Mouse (Mus musculus) stomach, embryonic 16.5 days (tissue): ENCODE results near the gene Tuba1b. TPM values are rescaled to one million over a fixed set of nuclear protein-coding genes. Genes with fewer than 3 reads are reported as not detected.

Experiments
- ATAC-seq: fragments of 200-750 bp; cut with Nextera tagmentation; 2 replicates; pipeline ENCODE4 v1.8.0; 2017; ENCODE audit warnings: moderate number of reproducible peaks, moderate TSS enrichment; ENCODE audit not compliant: insufficient read depth, low FRiP score
- H3K27ac ChIP-seq: fragments of 300-500 bp; sonication (generic); 2 replicates; pipeline ENCODE4 v1.5.1; 2014; ENCODE audit warnings: low read length
- H3K27me3 ChIP-seq: fragments of 300-500 bp; sonication (generic); 2 replicates; pipeline ENCODE4 v1.6.1; 2014; ENCODE audit warnings: low read length, control low read depth, mixed read lengths; ENCODE audit not compliant: control insufficient read depth, insufficient read depth
- H3K36me3 ChIP-seq: fragments of 300-500 bp; sonication (generic); 2 replicates; pipeline ENCODE4 v1.6.1; 2014; ENCODE audit warnings: low read length; ENCODE audit not compliant: control insufficient read depth, insufficient read depth
- H3K4me1 ChIP-seq: fragments of 300-500 bp; sonication (generic); 2 replicates; pipeline ENCODE4 v1.6.1; 2014; ENCODE audit warnings: low read length, control low read depth, mixed read lengths; ENCODE audit not compliant: control insufficient read depth, insufficient read depth
- H3K4me2 ChIP-seq: fragments of 300-500 bp; sonication (generic); 2 replicates; pipeline ENCODE4 v1.6.1; 2014; ENCODE audit warnings: low read depth, low read length, mixed read lengths
- H3K4me3 ChIP-seq: fragments of 300-500 bp; sonication (generic); replicated peaks from 2 replicates; pipeline ENCODE4 v1.5.1; 2014; ENCODE audit warnings: mild to moderate bottlenecking, low read length
- H3K9ac ChIP-seq: fragments of 300-500 bp; sonication (generic); 2 replicates; pipeline ENCODE4 v1.6.1; 2014; ENCODE audit warnings: low read length
- H3K9me3 ChIP-seq: fragments of 300-500 bp; sonication (generic); replicated peaks from 2 replicates; pipeline ENCODE4 v1.6.1; 2016; ENCODE audit warnings: low read length, control low read depth; ENCODE audit not compliant: control insufficient read depth
- WGBS: fragments of 180-500 bp; shearing (Covaris S2); extraction: QIAGEN DNeasy Blood & Tissue Kit; methylation state at CpG from one replicate; pipeline ENCODE4 v1.1.7; 2014; 5-methylcytosine and 5-hydroxymethylcytosine counted together
- polyA plus RNA-seq: library from polyadenylated mRNA; unstranded; fragments of >200 nt; fragmentation: Nextera tagmentation; extraction: Ambion mirVana; gene quantifications from 2 replicates; pipeline ENCODE4 v1.2.1, GENCODE M21; 2015

Gene Tuba1b
- polyA plus RNA-seq, 1 experiment from 2014 or later = 1,202 TPM

DNA sequence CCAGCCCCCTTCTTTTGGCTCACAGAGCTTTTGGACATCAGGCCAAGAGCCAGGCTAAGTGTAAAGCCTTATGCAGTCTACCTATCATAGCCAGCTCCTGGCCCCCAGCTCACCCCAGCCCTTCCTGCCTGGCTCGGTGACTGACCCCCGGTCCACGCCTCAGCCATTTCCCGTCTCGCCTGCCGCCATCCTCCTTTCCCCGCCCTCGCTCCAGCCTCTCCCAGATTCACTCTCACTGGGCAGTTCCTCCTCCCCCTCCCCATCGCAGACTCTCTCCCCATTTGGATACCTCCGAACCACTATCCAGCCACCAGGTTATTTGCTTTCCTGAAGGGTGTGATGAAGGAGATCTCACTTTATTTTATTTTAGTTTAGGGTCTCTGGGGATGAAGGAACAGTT is 36.9 kb downstream of the Tuba1b start:
- 4% methylated on average over 10 of the region's 10 CpGs for WGBS
- H3K4me1 ChIP-seq = peaks cover 19% of the 10 kb centered on the region

DNA sequence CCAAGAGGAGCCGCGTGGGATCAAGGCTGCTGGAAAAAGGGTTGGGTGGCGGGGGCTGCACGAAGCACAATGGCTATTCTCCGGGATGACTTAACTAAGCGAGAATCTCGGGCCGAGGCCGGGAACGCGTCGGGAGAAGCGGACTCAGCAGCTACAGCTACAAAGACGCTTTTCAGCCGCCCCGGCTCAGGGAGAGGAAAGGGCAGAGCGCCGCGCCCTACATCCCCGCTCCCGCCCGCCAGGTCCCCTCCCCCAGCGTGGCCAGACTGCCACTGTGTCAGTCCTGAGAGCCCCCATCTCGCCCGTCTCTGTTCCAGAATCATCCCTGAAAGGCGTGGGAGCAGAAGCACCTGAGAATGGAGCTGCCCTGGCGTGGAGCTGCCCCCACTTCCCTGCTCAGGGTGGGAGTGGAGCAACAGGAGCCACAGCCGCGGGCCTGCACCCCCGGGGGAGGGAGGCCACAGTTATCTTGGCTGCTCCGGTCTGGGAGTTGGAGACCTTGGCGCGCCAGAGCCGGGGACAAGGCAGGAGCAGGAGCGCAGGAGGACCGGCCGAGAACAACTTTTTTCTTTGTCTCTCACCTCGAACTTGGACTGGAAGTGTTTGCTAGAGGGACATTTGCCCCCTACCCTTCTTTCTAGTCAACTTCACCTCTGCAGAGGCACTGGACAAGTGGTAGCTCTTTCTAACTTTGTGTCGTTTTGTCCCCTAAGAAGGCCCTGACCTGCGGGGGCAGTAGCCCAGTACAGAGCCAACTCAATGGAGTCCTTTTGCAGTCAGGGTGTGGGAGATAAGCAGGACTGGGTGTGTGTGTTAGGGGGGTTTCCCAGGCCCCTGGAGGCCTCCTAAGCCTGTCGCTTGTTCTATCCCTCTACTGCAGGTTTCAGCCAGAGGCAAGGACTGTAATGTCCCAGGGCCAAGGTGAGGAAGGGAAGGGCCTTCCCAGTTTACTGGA is 38.5 kb downstream of the Tuba1b start:
- H3K4me1 ChIP-seq = peaks cover 27% of the 10 kb centered on the region
- peak overlapping the region; percentile 42 for H3K9ac ChIP-seq
- peak overlapping the region; percentile 32 for H3K4me3 ChIP-seq
- peaks cover 69% of the 10 kb centered on the region for H3K27me3 ChIP-seq
- peak overlapping the region; percentile 63 for H3K4me2 ChIP-seq
- no peaks in the 10 kb centered on the region for H3K36me3 ChIP-seq
- WGBS = 4% methylated on average over 41 of the region's 41 CpGs
- no peak overlapping the region for H3K27ac ChIP-seq
- ATAC-seq = no peak
- H3K9me3 ChIP-seq = no peaks in the 10 kb centered on the region

More for the DNA sequence above, 36.9 kb downstream of the Tuba1b start:
- Histone ChIP-seq H3K27me3 (peaks cover 62% of the 10 kb centered on the region), H3K27ac (no peak overlapping the region), H3K4me2 (peak overlapping the region; percentile 45), H3K36me3 (no peaks in the 10 kb centered on the region), H3K4me3 (peak overlapping the region; percentile 26; the same call in 1 of the 2 replicates), H3K9ac (no peak overlapping the region), H3K9me3 (no peaks in the 10 kb centered on the region)
- ATAC-seq = no peak

DNA sequence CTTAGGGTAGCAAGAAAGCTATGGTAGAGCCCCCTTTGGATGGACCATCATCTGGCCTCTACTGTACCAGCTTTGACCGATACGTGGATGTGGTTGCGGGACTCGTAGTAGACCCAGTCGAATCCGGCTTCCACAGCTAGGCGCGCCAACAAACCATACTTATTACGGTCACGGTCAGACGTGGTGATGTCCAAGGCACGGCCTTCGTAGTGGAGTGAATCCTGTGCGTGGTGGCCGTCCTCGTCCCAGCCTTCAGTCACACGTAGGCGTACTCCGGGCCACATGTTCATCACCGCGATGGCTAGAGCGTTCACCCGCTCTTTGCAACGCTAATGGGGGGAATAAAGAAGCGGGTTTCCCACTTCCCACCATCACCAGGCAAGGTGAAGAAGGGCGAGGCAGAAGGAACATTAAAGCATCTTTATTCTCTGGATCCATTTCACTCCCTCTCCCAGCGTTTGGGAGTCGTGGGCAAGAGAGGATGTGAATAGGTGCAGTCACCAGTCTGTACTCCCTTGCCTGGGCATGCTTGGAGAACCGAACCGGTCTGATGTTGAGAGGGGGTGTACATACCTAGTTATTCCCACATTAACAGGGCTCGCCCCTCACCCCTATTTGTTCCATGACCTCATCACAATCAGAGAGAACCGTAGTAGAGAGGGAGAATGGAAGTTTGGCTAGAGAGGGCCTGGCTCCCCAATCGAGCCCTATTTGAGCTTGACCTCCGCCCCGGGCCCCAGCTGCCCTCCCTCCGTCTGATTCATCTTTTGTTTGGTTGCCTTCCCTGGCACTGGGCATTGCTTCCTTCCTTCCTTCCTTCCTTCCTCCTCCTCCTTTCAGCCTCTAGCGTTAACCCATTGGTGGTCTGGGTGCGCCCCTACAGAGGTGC is 39.4 kb downstream of the Tuba1b start:
- Histone ChIP-seq H3K4me1 (peaks cover 27% of the 10 kb centered on the region), H3K27ac (no peak overlapping the region), H3K9me3 (no peaks in the 10 kb centered on the region), H3K4me3 (peak overlapping the region; percentile 58), H3K9ac (peak overlapping the region; percentile 69; the same call in 1 of the 2 replicates), H3K4me2 (peak overlapping the region; percentile 94), H3K36me3 (no peaks in the 10 kb centered on the region), H3K27me3 (peaks cover 69% of the 10 kb centered on the region)
- no peak for ATAC-seq
- 10% methylated on average over 38 of the region's 38 CpGs for WGBS

DNA sequence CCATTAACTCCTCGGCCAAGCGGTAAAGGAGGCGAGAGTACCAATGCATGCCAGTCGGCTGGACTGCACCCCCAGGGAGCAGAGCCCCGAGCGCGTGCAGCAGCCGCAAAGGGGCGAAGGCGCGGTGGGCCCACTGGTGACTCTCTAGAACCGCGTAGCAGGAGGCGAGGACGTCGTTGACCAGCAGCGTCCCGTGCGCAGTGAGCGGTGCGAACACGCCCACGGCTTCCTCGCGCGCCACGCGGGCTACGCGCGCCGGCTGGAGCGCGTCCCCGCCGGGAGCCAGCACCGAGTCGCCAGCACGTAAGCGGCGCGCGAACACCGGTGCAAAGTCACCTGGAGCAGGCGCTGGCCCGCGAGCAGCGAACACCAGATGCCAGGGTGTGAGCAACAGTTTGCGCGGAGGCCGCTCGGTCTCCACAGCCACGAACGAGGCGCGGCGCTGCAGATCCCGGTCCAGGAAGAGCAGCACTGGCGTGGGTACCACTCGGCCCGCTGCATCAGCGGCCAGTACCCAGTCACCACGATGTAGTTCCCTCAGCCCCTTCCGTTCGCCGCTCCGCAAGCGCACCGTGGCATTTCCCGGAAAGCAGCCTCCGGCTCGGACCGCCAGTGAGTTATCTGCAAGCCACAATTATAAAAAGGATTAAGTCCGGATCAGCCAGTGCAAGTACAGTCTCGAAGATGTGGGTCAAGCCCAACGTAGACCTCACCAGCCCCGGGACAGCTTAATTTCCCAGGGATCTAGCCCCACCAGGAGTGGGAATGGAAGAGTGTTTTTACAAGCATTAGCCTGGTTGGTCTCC is 40.2 kb downstream of the Tuba1b start, which contains the start of gene Rhebl1:
TSS of gene Rhebl1 (minus strand) at position 601 of the 806 bp plus-strand sequence.
- Histone ChIP-seq H3K36me3 (no peaks in the 10 kb centered on the region), H3K27ac (no peak within 1 kb of the TSS), H3K27me3 (peaks cover 65% of the 10 kb centered on the region), H3K9me3 (no peaks in the 10 kb centered on the region), H3K4me2 (peak within 1 kb of the TSS; percentile 94), H3K4me3 (peak within 1 kb of the TSS; percentile 58), H3K9ac (peak within 1 kb of the TSS; percentile 69), H3K4me1 (peaks cover 27% of the 10 kb centered on the region)
- ATAC-seq = no peak
- WGBS = under 1% methylated on average over 68 of the region's 77 CpGs

DNA sequence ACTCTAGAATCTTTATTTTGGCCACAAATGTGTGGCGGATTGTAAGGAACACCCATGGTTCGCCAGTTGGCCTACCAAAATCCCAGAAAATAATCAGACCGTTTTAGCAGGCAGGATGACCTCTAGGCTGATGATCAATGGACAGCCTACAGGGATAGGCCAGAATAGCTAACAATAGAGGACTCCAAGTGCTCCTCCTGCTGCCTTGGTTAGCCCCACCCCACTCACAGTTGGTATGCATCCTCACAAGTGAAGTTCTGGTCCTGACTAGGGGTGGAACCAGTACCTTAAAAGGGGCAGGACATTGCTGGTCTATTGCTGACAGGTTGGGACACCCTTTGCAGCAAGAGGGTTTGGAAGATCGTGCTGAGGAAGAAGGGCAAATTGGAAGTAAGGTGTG is 41.3 kb downstream of the Tuba1b start:
- Histone ChIP-seq H3K27ac (no peak overlapping the region), H3K4me2 (no peak overlapping the region), H3K4me1 (peaks cover 22% of the 10 kb centered on the region), H3K36me3 (no peaks in the 10 kb centered on the region), H3K9ac (no peak overlapping the region), H3K9me3 (no peaks in the 10 kb centered on the region), H3K4me3 (no peak overlapping the region), H3K27me3 (peaks cover 55% of the 10 kb centered on the region)
- 65% methylated on average over 4 of the region's 4 CpGs for WGBS
- ATAC-seq = no peak

DNA sequence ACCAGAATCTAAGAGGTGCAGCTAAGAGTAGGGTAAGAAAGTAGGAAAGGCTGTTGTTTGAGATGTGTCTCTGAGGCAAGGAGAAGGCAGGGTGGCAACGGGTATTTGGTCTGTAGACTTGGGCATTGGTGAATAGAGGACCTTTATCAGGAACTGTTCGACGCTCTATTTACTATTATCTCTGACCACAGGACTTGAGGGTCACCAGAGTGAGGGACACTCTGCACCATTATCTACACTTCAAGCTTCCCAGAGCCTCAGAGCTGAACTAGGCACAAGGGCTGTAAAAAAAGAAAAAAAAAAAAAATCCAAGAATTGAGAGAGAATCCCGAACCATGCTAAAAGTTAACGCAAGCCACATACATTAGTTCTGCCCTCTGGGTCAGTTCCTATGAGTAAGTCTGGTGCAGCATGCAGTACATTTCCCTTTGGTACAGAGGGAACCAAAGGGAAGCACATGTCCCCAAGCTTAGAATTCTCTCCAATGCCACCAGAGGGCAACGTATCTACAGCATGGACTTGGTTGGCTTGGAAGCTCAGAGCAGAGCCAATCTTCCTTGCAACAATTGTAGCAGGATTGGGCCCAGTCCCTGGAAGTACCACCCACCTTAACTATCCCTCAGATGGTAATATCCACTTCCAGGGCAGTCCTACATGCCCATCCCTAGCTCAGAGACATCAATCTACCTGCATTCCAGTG is 42.3 kb downstream of the Tuba1b start:
- Histone ChIP-seq H3K27me3 (peaks cover 47% of the 10 kb centered on the region), H3K9ac (no peak overlapping the region), H3K36me3 (no peaks in the 10 kb centered on the region), H3K4me2 (no peak overlapping the region), H3K27ac (no peak overlapping the region), H3K4me3 (no peak overlapping the region), H3K9me3 (no peaks in the 10 kb centered on the region), H3K4me1 (peaks cover 17% of the 10 kb centered on the region)
- ATAC-seq = peak; percentile 70; the same call in 1 of the 2 replicates
- 34% methylated on average over 6 of the region's 6 CpGs for WGBS

DNA sequence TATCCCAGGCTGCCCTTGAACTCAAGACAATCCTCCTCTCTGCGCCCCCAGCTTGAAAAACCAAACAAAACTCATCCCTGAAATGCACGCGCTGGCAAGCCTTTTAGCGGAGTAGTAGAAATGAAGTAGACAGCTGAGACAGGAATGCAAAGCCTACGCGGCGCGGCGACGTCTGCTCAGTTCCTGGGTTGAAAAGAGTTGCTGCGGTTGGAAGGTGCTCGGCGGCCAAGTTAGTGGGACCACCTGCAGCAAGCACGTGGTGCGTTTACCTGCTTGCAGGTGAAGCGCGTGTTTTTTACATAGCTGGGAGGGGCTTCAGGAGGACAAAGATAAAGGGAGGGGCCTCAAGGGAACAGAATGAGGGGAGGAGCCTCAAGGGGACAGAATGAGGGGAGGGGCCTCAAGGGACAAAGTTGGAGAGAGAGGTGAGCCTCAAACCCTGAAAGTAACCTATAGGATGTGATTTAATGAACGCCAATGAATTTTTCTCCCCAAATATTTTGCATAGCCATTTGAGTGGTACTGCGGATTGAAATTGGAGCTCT is 43.1 kb downstream of the Tuba1b start:
- Histone ChIP-seq H3K27me3 (peaks cover 40% of the 10 kb centered on the region), H3K4me2 (peak overlapping the region; percentile 49), H3K4me3 (peak overlapping the region; percentile 25), H3K9me3 (no peaks in the 10 kb centered on the region), H3K4me1 (peaks cover 17% of the 10 kb centered on the region), H3K9ac (no peak overlapping the region), H3K27ac (no peak overlapping the region), H3K36me3 (no peaks in the 10 kb centered on the region)
- WGBS = 14% methylated on average over 19 of the region's 19 CpGs
- no peak for ATAC-seq

DNA sequence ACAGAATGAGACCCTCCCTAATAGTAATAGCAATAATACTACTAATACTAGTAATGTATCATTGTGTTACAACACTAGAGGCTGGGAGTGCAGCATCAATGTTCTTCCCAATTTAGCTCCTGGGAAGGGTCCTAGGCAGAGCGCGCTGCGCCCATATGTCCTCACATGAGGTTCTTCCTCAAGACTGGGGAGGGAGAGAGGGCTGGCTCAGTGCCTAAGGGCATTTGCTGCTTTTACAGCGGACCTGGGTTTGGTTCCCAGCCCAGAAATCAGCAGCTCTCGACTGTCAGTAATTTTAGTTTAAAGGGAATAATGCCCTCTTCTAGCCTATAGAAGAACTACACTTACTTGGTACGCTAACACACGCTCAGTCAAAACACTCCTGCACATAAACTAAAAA is 46.8 kb downstream of the Tuba1b start:
- ATAC-seq = no peak
- no peak overlapping the region for H3K4me3 ChIP-seq
- no peak overlapping the region for H3K9ac ChIP-seq
- peaks cover 8% of the 10 kb centered on the region; the same call in 1 of the 2 replicates for H3K4me1 ChIP-seq
- no peaks in the 10 kb centered on the region for H3K9me3 ChIP-seq
- WGBS = 79% methylated on average over 7 of the region's 7 CpGs
- H3K36me3 ChIP-seq = no peaks in the 10 kb centered on the region
- H3K4me2 ChIP-seq = no peak overlapping the region
- peaks cover 7% of the 10 kb centered on the region; the same call in 1 of the 2 replicates for H3K27me3 ChIP-seq
- no peak overlapping the region for H3K27ac ChIP-seq
